Mouse (Mus musculus) G1E (cell line): ENCODE results near the gene Yju2. TPM values are rescaled to one million over a fixed set of nuclear protein-coding genes. Genes with fewer than 3 reads are reported as not detected.

ENCODE experiments used
- ATAC-seq: 2 replicates; pipeline ENCODE4 v1.8.0; 2016; ENCODE audit warnings: mild to moderate bottlenecking; ENCODE audit not compliant: insufficient number of reproducible peaks, poor library complexity, low FRiP score, severe bottlenecking; ENCODE audit errors: extremely low read depth
- DNase-seq: peaks from one replicate; pipeline ENCODE4 v3.0.0; 2012; ENCODE audit warnings: low spot score
- H3K27me3 ChIP-seq: 2 replicates; pipeline ENCODE4 v1.6.1; 2012; ENCODE audit warnings: mild to moderate bottlenecking, low read length, inconsistent platforms; ENCODE audit not compliant: insufficient read depth
- H3K36me3 ChIP-seq: replicated peaks from 2 replicates; pipeline ENCODE3; 2012; ENCODE audit warnings: mild to moderate bottlenecking, inconsistent platforms
- H3K4me1 ChIP-seq: 2 replicates; pipeline ENCODE4 v1.6.1; 2012; ENCODE audit warnings: low read depth, low read length, inconsistent platforms, mixed read lengths; ENCODE audit not compliant: insufficient read depth
- H3K4me3 ChIP-seq: 2 replicates; pipeline ENCODE4 v1.5.1; 2012; ENCODE audit warnings: low read depth, mild to moderate bottlenecking, inconsistent platforms, low read length, moderate library complexity, mixed read lengths
- H3K9me3 ChIP-seq: replicated peaks from 2 replicates; pipeline ENCODE4 v1.6.1; 2012; ENCODE audit warnings: inconsistent platforms
- CTCF ChIP-seq: IDR thresholded peaks from 2 replicates; pipeline ENCODE4 v1.5.1; 2012; ENCODE audit warnings: low read depth, low read length, inconsistent platforms, mixed read lengths
- GATA1 ChIP-seq: IDR thresholded peaks from 2 replicates; pipeline ENCODE4 v1.6.1; 2012; ENCODE audit warnings: borderline replicate concordance, low read length, inconsistent platforms, mixed read lengths
- GATA2 ChIP-seq: IDR thresholded peaks from 2 replicates; pipeline ENCODE4 v1.6.1; 2012; ENCODE audit warnings: low read depth, low read length, inconsistent platforms, borderline replicate concordance
- POLR2AphosphoS5 ChIP-seq: IDR thresholded peaks from 2 replicates; pipeline ENCODE4 v1.6.1; 2012; ENCODE audit warnings: low read depth, low read length, inconsistent platforms; ENCODE audit not compliant: insufficient replicate concordance
- TAL1 ChIP-seq: conservative IDR thresholded peaks from 2 replicates; pipeline ENCODE4 v1.6.1; 2012; ENCODE audit warnings: low read depth, low read length, inconsistent platforms, mixed read lengths
- polyA plus RNA-seq: library from polyadenylated mRNA; stranded (reverse); fragments of >175 nt; gene quantifications from 2 replicates; pipeline ENCODE4 v1.2.3, GENCODE M21; 2012
- total RNA-seq, 2 experiments: library from RNA; stranded (forward) in 1 of 2; stranded (reverse) in 1 of 2; fragments of 200-1000 nt in 1 of 2; fragments of >200 nt in 1 of 2; fragmentation: Nextera tagmentation in 1 of 2; gene quantifications; 2 replicates each; pipeline ENCODE4 v1.2.3; 2014 to 2017

Gene Yju2
- total and polyA plus RNA-seq, 3 experiments, result 12.6 to 27.8 (median 16.7) TPM

- no peak overlapping the region for H3K4me3 ChIP-seq
- H3K27me3 ChIP-seq, result peaks cover 15% of the 10 kb centered on the region; the same call in 1 of the 2 replicates
- ATAC-seq, result no peak
- peaks cover 69% of the 10 kb centered on the region for H3K36me3 ChIP-seq
- TF ChIP-seq POLR2AphosphoS5, result no peak
- TF ChIP-seq TAL1, result no peak
- no peak for TF ChIP-seq CTCF
- TF ChIP-seq GATA1, result no peak
- no peak for TF ChIP-seq GATA2
- peaks cover 9% of the 10 kb centered on the region for H3K4me1 ChIP-seq
- no peaks in the 10 kb centered on the region for H3K9me3 ChIP-seq
- DNase-seq, result no peak
Observed at GRCm38 (mm10) chr17:55967186-55967585, 8.3 kb downstream of the Yju2 start.

GRCm38 (mm10) chr17:55968210-55968609, 9.3 kb downstream of the Yju2 start:
- DNase-seq (no peak), ATAC-seq (no peak)
- H3K36me3 ChIP-seq, result peaks cover 59% of the 10 kb centered on the region
- H3K9me3 ChIP-seq, result no peaks in the 10 kb centered on the region
- no peak for TF ChIP-seq POLR2AphosphoS5
- no peak for TF ChIP-seq GATA2
- TF ChIP-seq GATA1, result no peak
- no peak for TF ChIP-seq TAL1
- TF ChIP-seq CTCF, result no peak
- peaks cover 5% of the 10 kb centered on the region; the same call in 1 of the 2 replicates for H3K4me1 ChIP-seq
- no peak overlapping the region for H3K4me3 ChIP-seq
- H3K27me3 ChIP-seq, result peaks cover 22% of the 10 kb centered on the region; the same call in 1 of the 2 replicates

- Histone ChIP-seq H3K4me3 (no peak overlapping the region), H3K36me3 (peaks cover 46% of the 10 kb centered on the region), H3K4me1 (peaks cover 5% of the 10 kb centered on the region; the same call in 1 of the 2 replicates), H3K27me3 (peaks cover 29% of the 10 kb centered on the region), H3K9me3 (no peaks in the 10 kb centered on the region)
- DNase-seq (no peak), ATAC-seq (no peak)
- TF ChIP-seq TAL1 (no peak), POLR2AphosphoS5 (no peak), GATA2 (no peak), CTCF (no peak), GATA1 (no peak)
Observed at GRCm38 (mm10) chr17:55969560-55969959, 10.7 kb downstream of the Yju2 start.

- peaks cover 29% of the 10 kb centered on the region for H3K27me3 ChIP-seq
- DNase-seq, result no peak
Observed at GRCm38 (mm10) chr17:55969966-55970891, 11.3 kb downstream of the Yju2 start, which contains the start of gene Shd. Gene Shd (plus strand): TSS chr17:55970467.

GRCm38 (mm10) chr17:55971453-55971852, 12.6 kb downstream of the Yju2 start:
- DNase-seq (no peak), ATAC-seq (no peak)

More at GRCm38 (mm10) chr17:55969966-55970891, 11.3 kb downstream of the Yju2 start, which contains the start of gene Shd:
- Histone ChIP-seq H3K4me1 (peaks cover 5% of the 10 kb centered on the region), H3K9me3 (no peaks in the 10 kb centered on the region), H3K4me3 (no peak within 1 kb of the TSS), H3K36me3 (peaks cover 39% of the 10 kb centered on the region)
- ATAC-seq, result no peak
- TF ChIP-seq GATA1 (no peak), TAL1 (no peak), CTCF (no peak), GATA2 (no peak), POLR2AphosphoS5 (no peak; the same call in 1 of the 2 replicates)

GRCm38 (mm10) chr17:55976255-55976862, 17.5 kb downstream of the Yju2 start:
- Histone ChIP-seq H3K4me3 (no peak overlapping the region), H3K4me1 (peaks cover 8% of the 10 kb centered on the region), H3K27me3 (peaks cover 43% of the 10 kb centered on the region), H3K9me3 (no peaks in the 10 kb centered on the region), H3K36me3 (no peaks in the 10 kb centered on the region)
- peak; percentile 61; the same call in 1 of the 2 replicates for ATAC-seq
- DNase-seq, result peak; percentile 53
- no peak for TF ChIP-seq GATA2
- no peak for TF ChIP-seq TAL1
- TF ChIP-seq GATA1, result no peak
- no peak for TF ChIP-seq POLR2AphosphoS5
- peak; percentile 44; the same call in 1 of the 2 replicates for TF ChIP-seq CTCF

More at GRCm38 (mm10) chr17:55971453-55971852, 12.6 kb downstream of the Yju2 start:
- peaks cover 9% of the 10 kb centered on the region for H3K4me1 ChIP-seq
- H3K36me3 ChIP-seq, result peaks cover 27% of the 10 kb centered on the region
- peaks cover 37% of the 10 kb centered on the region for H3K27me3 ChIP-seq
- no peaks in the 10 kb centered on the region for H3K9me3 ChIP-seq
- H3K4me3 ChIP-seq, result no peak overlapping the region
- TF ChIP-seq TAL1 (no peak), CTCF (no peak), GATA2 (no peak), POLR2AphosphoS5 (no peak), GATA1 (no peak)
